Mouse (Mus musculus) small intestine, adult 2 months (tissue): ENCODE measurements around the gene Agrp. TPM values are rescaled to one million over a fixed set of nuclear protein-coding genes. Genes with fewer than 3 reads are reported as not detected.

Experiments
- H3K27ac ChIP-seq: fragments of 200-500 bp; 2 replicates; pipeline ENCODE4 v1.5.1; 2012; ENCODE audit warnings: low read depth, low read length, control low read depth, inconsistent platforms; ENCODE audit not compliant: insufficient read depth
- H3K27me3 ChIP-seq: fragments of 200-500 bp; 2 replicates; pipeline ENCODE4 v1.6.1; 2012; ENCODE audit warnings: mild to moderate bottlenecking, moderate library complexity, low read length, inconsistent platforms; ENCODE audit not compliant: control insufficient read depth, insufficient read depth
- H3K36me3 ChIP-seq: fragments of 200-500 bp; 2 replicates; pipeline ENCODE4 v1.6.1; 2012; ENCODE audit warnings: mild to moderate bottlenecking, low read length, control low read depth, inconsistent platforms; ENCODE audit not compliant: control insufficient read depth, insufficient read depth
- H3K4me1 ChIP-seq: fragments of 200-500 bp; 2 replicates; pipeline ENCODE4 v1.6.1; 2012; ENCODE audit warnings: low read length, inconsistent platforms, mixed read lengths; ENCODE audit not compliant: control insufficient read depth, insufficient read depth, insufficient read length
- H3K4me3 ChIP-seq: fragments of 200-500 bp; 2 replicates; pipeline ENCODE4 v1.5.1; 2012; ENCODE audit warnings: low read depth, mild to moderate bottlenecking, control low read depth, inconsistent platforms, low read length, moderate library complexity
- CTCF ChIP-seq: fragments of 200-500 bp; IDR thresholded peaks from 2 replicates; pipeline ENCODE4 v1.5.1; 2012; ENCODE audit warnings: low read depth, mild to moderate bottlenecking, control low read depth, inconsistent platforms, low read length, moderate library complexity, mixed read lengths; ENCODE audit not compliant: insufficient replicate concordance, insufficient read length; ENCODE audit errors: extremely low read depth
- POLR2A ChIP-seq: fragments of 200-500 bp; IDR thresholded peaks from 2 replicates; pipeline ENCODE4 v1.6.1; 2012; ENCODE audit warnings: low read depth, mild to moderate bottlenecking, control low read depth, inconsistent platforms, low read length, moderate library complexity
- WGBS: fragments of 180-500 bp; shearing (Covaris S2); methylation state at CpG from one replicate; pipeline ENCODE4 v1.1.7; 2018; 5-methylcytosine and 5-hydroxymethylcytosine counted together
- polyA plus RNA-seq: library from polyadenylated mRNA; depleted of rRNA; stranded (reverse); fragments of >200 nt; gene quantifications from 2 replicates; pipeline ENCODE4 v1.2.3, GENCODE M21; 2012

The Agrp gene
- polyA plus RNA-seq, 1 experiment, result 0.35 TPM

DNA sequence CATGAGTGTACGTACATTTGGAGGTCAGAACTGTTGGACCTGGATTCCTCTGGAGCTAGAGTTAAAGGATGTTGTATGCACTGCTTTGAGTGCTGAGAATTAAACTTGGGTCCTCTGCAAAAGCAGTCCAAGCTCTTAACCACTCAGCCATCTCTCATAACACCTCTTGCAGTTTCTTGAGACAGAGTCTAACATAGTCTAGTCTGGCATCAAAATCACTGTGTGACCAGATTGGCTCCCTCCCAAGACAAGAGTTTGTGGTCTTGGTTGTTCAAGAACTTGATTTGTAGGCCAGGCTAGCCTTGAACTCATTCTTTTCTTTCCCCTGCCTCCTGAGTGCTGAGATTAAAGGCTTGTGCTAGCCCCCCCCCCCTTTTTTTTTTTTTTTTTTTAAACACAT lies 11.7 kb upstream of the Agrp start:
- Histone ChIP-seq H3K36me3 (peaks cover 22% of the 10 kb centered on the region), H3K27me3 (no peaks in the 10 kb centered on the region), H3K4me1 (no peaks in the 10 kb centered on the region; the same call in 1 of the 2 replicates), H3K4me3 (no peak overlapping the region), H3K27ac (no peak overlapping the region)
- TF ChIP-seq POLR2A (no peak), CTCF (no peak)
- WGBS, result 97% methylated on average over 1 of the region's 1 CpGs

DNA sequence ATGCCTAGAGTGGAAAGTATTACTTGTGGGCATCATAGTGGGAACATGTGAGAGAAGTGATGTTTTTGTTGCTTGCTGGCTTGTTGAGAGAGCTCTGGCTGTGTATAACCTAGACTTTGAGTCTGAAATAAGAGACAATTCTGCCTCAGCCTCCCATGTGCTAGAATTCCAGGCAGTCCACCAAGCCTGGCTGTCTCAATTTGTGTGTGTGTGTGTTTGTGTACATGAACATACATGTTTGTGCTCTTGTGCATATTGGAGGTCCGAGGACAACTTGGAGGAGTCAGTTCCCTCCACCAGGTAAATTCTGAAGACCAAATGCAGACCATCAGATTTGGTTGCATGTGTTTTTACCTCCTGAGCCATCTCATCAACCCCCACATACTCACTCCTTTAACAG lies 8.0 kb upstream of the Agrp start:
- Histone ChIP-seq H3K4me1 (no peaks in the 10 kb centered on the region), H3K27me3 (no peaks in the 10 kb centered on the region), H3K36me3 (peaks cover 18% of the 10 kb centered on the region), H3K4me3 (no peak overlapping the region), H3K27ac (no peak overlapping the region)
- no peak for TF ChIP-seq POLR2A
- no peak for TF ChIP-seq CTCF
- 81% methylated on average over 1 of the region's 1 CpGs for WGBS

DNA sequence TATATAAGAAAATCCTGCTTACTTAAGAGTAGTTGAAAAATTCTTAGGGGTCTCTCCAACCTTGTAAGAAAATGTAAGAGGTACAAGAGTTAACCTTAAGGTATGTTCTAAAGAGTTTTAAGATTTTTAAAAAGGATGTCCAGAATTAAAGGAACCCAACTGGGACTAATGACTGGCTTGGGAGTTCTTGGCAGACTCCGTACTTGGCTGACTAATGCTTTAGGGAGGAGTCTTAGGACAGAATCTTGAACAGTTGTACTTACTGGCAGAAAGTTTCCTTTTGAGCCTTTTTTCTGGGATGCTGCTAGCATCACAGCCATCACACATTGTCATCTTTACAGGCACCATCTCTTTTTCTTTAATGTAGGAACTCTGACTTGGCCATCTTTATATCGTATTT lies 3.3 kb upstream of the Agrp start:
- TF ChIP-seq CTCF (no peak), POLR2A (no peak)
- Histone ChIP-seq H3K4me1 (no peaks in the 10 kb centered on the region; the same call in 1 of the 2 replicates), H3K27ac (no peak overlapping the region), H3K27me3 (no peaks in the 10 kb centered on the region), H3K4me3 (no peak overlapping the region), H3K36me3 (peaks cover 12% of the 10 kb centered on the region)
- 46% methylated on average over 2 of the region's 2 CpGs for WGBS

DNA sequence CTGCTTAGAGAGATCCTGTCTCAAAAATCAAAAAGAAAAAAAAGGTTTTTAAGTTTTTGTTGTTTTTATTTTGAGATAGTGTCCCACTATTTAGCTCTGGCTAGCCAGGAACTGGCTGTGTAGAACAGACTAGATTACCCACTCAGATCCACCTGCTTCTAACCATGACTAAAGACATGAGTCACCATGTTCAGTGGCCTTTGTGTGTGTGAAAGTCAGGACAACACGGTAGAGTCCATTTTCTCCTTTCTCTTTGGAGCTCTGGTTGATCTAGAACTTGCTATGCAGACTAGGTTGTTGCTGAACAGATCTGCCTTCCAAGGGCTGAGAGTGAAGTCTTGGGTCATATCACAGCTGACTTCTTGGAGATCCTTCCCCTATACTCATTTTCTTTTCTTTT lies 2.6 kb upstream of the Agrp start:
- 11% methylated on average over 1 of the region's 1 CpGs for WGBS
- Histone ChIP-seq H3K36me3 (peaks cover 7% of the 10 kb centered on the region), H3K4me1 (no peaks in the 10 kb centered on the region; the same call in 1 of the 2 replicates), H3K27ac (0 out of 2 replicates have a peak overlapping the region, but pooled peaks have one; percentile 9), H3K4me3 (no peak overlapping the region), H3K27me3 (no peaks in the 10 kb centered on the region)
- TF ChIP-seq POLR2A (no peak), CTCF (no peak)

DNA sequence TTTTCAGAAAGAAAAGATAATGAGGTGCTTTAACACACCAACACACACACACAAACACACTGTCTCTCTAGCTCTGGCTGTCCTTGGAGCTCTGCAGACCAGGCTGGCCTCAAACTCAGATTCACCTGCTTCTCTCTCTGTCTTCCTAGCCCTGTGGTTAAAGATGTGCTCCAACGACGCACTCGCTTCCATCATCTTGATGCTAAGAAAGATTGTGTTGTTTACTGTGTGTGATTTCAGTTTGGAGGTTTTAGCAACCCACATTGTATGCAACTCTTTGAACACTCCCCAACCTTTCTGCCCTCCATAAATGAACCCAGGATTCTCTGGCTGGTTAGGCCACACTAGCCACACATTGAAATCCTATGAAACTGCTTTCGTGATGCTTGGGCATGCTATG lies 1.3 kb upstream of the Agrp start:
- Histone ChIP-seq H3K4me1 (no peaks in the 10 kb centered on the region; the same call in 1 of the 2 replicates), H3K36me3 (peaks cover 3% of the 10 kb centered on the region; the same call in 1 of the 2 replicates), H3K27ac (no peak overlapping the region), H3K4me3 (no peak overlapping the region), H3K27me3 (no peaks in the 10 kb centered on the region)
- TF ChIP-seq POLR2A, result no peak
- no peak for TF ChIP-seq CTCF
- 74% methylated on average over 4 of the region's 4 CpGs for WGBS

DNA sequence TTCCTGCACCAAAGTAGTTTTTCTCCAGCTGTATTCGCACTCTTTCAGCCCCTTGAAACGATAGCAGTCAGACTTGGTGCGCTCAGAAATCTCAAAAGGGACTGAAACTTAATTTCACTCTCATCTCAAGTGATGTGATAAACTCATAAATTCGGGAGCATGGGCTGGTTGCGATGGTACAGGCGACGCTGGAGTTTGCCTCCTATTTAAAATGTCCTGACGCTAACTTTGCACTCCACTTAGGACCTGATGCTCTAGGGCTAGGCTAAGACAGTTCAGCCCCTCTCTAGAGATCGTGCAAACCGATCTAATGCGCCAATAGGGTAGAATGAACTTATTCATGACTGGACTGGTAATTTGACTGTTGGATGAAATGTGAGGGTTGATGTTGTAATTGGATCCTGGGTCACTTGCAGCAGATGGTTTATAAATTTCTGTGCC lies 428 bp upstream of the Agrp start:
- H3K36me3 ChIP-seq, result no peaks in the 10 kb centered on the region
- H3K27ac ChIP-seq, result peak overlapping the region; percentile 98
- WGBS, result under 1% methylated on average over 11 of the region's 11 CpGs
- H3K27me3 ChIP-seq, result no peaks in the 10 kb centered on the region
- TF ChIP-seq POLR2A (no peak), CTCF (no peak)
- peak overlapping the region; percentile 73 for H3K4me3 ChIP-seq
- H3K4me1 ChIP-seq, result no peaks in the 10 kb centered on the region; the same call in 1 of the 2 replicates

DNA sequence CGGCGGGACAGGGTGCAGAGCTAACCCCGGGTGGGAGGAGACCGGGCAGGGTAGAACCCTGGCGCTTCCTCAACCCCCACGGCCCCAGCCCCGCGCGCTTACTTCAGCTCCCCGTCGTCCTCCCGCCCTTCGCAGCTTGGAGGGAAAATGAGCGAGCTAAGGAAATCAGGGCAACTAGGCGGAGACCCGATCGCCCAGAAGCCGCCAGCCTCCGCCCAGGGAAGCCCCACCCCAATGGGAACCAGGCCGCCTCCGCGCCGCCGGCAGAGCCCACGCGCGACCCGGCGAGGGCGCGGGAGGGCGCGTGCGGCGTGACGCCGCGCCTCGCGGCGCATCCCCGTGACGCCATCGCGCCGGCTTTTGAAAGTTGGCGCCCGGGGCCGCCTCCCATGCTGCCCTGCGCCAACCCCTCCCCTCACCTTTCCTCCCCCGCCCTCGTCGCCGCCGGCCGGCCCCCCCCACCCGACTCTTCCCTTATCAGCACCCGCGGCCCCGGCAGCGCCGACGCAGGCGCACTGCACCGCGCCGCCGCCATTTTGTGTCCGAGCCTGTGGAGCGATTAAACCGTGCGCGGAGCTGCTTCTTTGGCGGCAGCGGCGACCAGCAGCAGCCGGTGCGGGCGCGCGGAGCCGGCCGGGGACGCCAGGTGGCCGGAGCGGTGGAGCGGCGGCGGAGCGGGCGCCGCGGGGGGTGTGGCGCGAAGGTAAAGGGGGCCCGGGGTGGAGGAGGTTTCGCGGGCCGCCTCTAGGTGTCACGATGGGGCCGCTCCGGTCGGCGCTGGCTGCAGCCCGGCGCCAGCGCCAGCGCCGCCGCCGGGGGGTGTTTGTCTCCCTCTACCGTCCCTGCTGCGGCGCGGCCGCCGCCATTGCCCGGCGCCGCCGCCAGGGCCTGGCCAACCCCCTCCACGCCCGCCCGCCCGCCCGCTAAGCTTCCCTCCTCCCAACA lies 903 bp downstream of the Agrp start, which contains the start of gene Ctcf:
Gene Ctcf, plus strand, starts transcription at position 551 of the 945 bp plus-strand sequence.
- TF ChIP-seq POLR2A (peak; percentile 47), CTCF (peak; percentile 70)
- under 1% methylated on average over 123 of the region's 126 CpGs for WGBS
- no peaks in the 10 kb centered on the region for H3K27me3 ChIP-seq

More for the DNA sequence above, 903 bp downstream of the Agrp start, which contains the start of gene Ctcf:
- H3K36me3 ChIP-seq, result no peaks in the 10 kb centered on the region
- peak within 1 kb of the TSS; percentile 73 for H3K4me3 ChIP-seq
- peak within 1 kb of the TSS; percentile 98 for H3K27ac ChIP-seq
- H3K4me1 ChIP-seq, result no peaks in the 10 kb centered on the region; the same call in 1 of the 2 replicates
